ENCODE assay signal across 24 mouse cellular contexts in the genomic region with DNA sequence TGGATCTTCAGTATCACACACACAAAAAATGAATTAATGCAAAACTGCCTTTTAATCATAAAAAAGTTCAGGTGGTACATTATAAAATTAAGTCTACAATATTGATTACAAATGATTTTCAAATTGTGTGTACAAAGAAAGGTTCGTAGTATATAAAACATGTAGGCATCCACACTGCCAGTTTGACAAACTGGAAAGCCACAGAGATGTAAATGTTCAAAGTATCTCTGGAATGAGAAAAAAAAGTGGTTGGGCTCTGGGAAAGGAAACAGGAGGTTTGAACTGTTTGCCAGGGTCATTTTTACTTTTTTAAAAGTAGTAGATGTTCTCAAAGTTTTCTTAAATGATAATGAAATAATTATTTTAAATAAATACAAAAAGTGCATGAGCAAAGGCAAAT. TPM values are rescaled to one million over a fixed set of nuclear protein-coding genes. Genes with fewer than 3 reads are reported as not detected.
DNase-seq lines count a peak whose midpoint lies in the region; ATAC-seq and TF ChIP-seq lines count a peak whose summit lies in the region.
"Had no signal": no experiment of that assay in that cellular context is flagged by ENCODE, and none has a peak within 500 bp of the region (broad histone marks: within the 10 kb centered on the region; RNA-seq: fewer than 3 reads in every experiment).

No protein-coding gene starts in this region.

- H3K4me3 ChIP-seq in heart, embryonic 12.5 days = no peak overlapping the region
- H3K4me3 ChIP-seq in kidney, embryonic 15.5 days (replicated peaks) = no peak overlapping the region
- H3K4me3 ChIP-seq in stomach, embryonic 14.5 days (ENCODE audit: low read depth, low read length) = no peak overlapping the region
- no peak overlapping the region for H3K4me3 ChIP-seq in stomach, postnatal 0 days (ENCODE audit: low read depth, low read length)
- no peak overlapping the region for H3K4me3 ChIP-seq in stomach, embryonic 16.5 days (replicated peaks; ENCODE audit: low read length)
- H3K4me3 ChIP-seq: hindbrain, embryonic 12.5 days; limb, embryonic 12.5 days; liver, embryonic 12.5 days; neural tube, embryonic 15.5 days had no signal

- peaks cover 58% of the 10 kb centered on the region for H3K4me1 ChIP-seq in heart, embryonic 12.5 days (replicated peaks)
- peaks cover 33% of the 10 kb centered on the region for H3K4me1 ChIP-seq in kidney, embryonic 15.5 days
- peaks cover 5% of the 10 kb centered on the region; the same call in 1 of the 2 replicates for H3K4me1 ChIP-seq in stomach, embryonic 14.5 days (ENCODE audit: control insufficient read depth, insufficient read depth, low read length)
- H3K4me1 ChIP-seq in stomach, postnatal 0 days (replicated peaks; ENCODE audit: control insufficient read depth, insufficient read depth) = 0 out of 2 replicates have a peak, but pooled peaks cover 2% of the 10 kb centered on the region
- H3K4me1 ChIP-seq in stomach, embryonic 16.5 days (ENCODE audit: control insufficient read depth, insufficient read depth, low read length) = peaks cover 26% of the 10 kb centered on the region

- peaks cover 23% of the 10 kb centered on the region for H3K36me3 ChIP-seq in heart, embryonic 12.5 days
- H3K36me3 ChIP-seq in kidney, embryonic 15.5 days = peaks cover 48% of the 10 kb centered on the region
- H3K36me3 ChIP-seq in stomach, embryonic 14.5 days (ENCODE audit: control insufficient read depth, insufficient read depth, low read length) = peaks cover 7% of the 10 kb centered on the region; the same call in 1 of the 2 replicates
- H3K36me3 ChIP-seq in stomach, postnatal 0 days (ENCODE audit: control insufficient read depth, insufficient read depth, low read length) = 0 out of 2 replicates have a peak, but pooled peaks cover 2% of the 10 kb centered on the region
- no peaks in the 10 kb centered on the region for H3K36me3 ChIP-seq in stomach, embryonic 16.5 days (ENCODE audit: control insufficient read depth, insufficient read depth, low read length)

- DNase-seq in heart, postnatal 4 days = no peak
- no peak for DNase-seq in kidney, postnatal 36 days
- DNase-seq in stomach, postnatal 0 days (ENCODE audit: low spot score) = no peak
- no peak for DNase-seq in thymus, postnatal 25 days
- DNase-seq: cerebellum, adult 2 months; cerebellum, postnatal 36 days; forebrain, postnatal 0 days; gastrocnemius, postnatal 25 days; kidney, adult 18-20 months; lung, postnatal 10 days; right cerebral cortex, adult 18-20 months had no signal

- no peaks in the 10 kb centered on the region for H3K9me3 ChIP-seq in heart, embryonic 12.5 days (replicated peaks)
- no peaks in the 10 kb centered on the region for H3K9me3 ChIP-seq in kidney, embryonic 15.5 days (replicated peaks)
- H3K9me3 ChIP-seq in stomach, embryonic 14.5 days (ENCODE audit: control insufficient read depth, low read depth, low read length) = no peaks in the 10 kb centered on the region
- no peaks in the 10 kb centered on the region for H3K9me3 ChIP-seq in stomach, postnatal 0 days (ENCODE audit: control insufficient read depth, low read length)
- H3K9me3 ChIP-seq in stomach, embryonic 16.5 days (replicated peaks; ENCODE audit: control insufficient read depth, low read length) = no peaks in the 10 kb centered on the region
- H3K9me3 ChIP-seq: hindbrain, embryonic 12.5 days; limb, embryonic 12.5 days; liver, embryonic 12.5 days; neural tube, embryonic 15.5 days had no signal

- H3K4me2 ChIP-seq in heart, embryonic 12.5 days = no peak overlapping the region
- H3K4me2 ChIP-seq in kidney, embryonic 15.5 days = no peak overlapping the region
- H3K4me2 ChIP-seq in stomach, embryonic 14.5 days (replicated peaks; ENCODE audit: low read depth, low read length) = no peak overlapping the region
- H3K4me2 ChIP-seq in stomach, postnatal 0 days (replicated peaks; ENCODE audit: low read depth) = no peak overlapping the region
- H3K4me2 ChIP-seq in stomach, embryonic 16.5 days (ENCODE audit: low read depth, low read length) = no peak overlapping the region
- H3K4me2 ChIP-seq: hindbrain, embryonic 12.5 days; limb, embryonic 12.5 days; liver, embryonic 12.5 days; midbrain, embryonic 11.5 days; neural tube, embryonic 15.5 days had no signal

- H3K27ac ChIP-seq in heart, embryonic 12.5 days (ENCODE audit: poor library complexity, severe bottlenecking) = peak overlapping the region; percentile 80
- peak overlapping the region; percentile 56; the same call in 1 of the 2 replicates for H3K27ac ChIP-seq in kidney, embryonic 15.5 days
- H3K27ac ChIP-seq in stomach, embryonic 14.5 days (ENCODE audit: low read length) = peak overlapping the region; percentile 34; the same call in 1 of the 2 replicates
- H3K27ac ChIP-seq in stomach, postnatal 0 days (replicated peaks) = no peak overlapping the region
- peak overlapping the region; percentile 69 for H3K27ac ChIP-seq in stomach, embryonic 16.5 days (ENCODE audit: low read length)
- H3K27ac ChIP-seq: hindbrain, embryonic 12.5 days; limb, embryonic 12.5 days; liver, embryonic 12.5 days; neural tube, embryonic 15.5 days had no signal

- H3K9ac ChIP-seq in heart, embryonic 12.5 days = no peak overlapping the region
- no peak overlapping the region for H3K9ac ChIP-seq in kidney, embryonic 15.5 days
- no peak overlapping the region for H3K9ac ChIP-seq in stomach, embryonic 14.5 days (replicated peaks; ENCODE audit: low read depth, low read length)
- no peak overlapping the region for H3K9ac ChIP-seq in stomach, postnatal 0 days (ENCODE audit: low read length)
- H3K9ac ChIP-seq in stomach, embryonic 16.5 days (ENCODE audit: low read length) = no peak overlapping the region
- H3K9ac ChIP-seq: forebrain, postnatal 0 days; hindbrain, embryonic 12.5 days; limb, embryonic 12.5 days; liver, embryonic 12.5 days; neural tube, embryonic 15.5 days had no signal

- ATAC-seq in heart, embryonic 12.5 days (ENCODE audit: insufficient number of reproducible peaks, low FRiP score) = no peak
- no peak for ATAC-seq in kidney, embryonic 15.5 days (replicated peaks; ENCODE audit: low FRiP score)
- no peak for ATAC-seq in stomach, embryonic 14.5 days (ENCODE audit: insufficient number of reproducible peaks, insufficient read depth, low FRiP score, low read depth)
- no peak for ATAC-seq in stomach, postnatal 0 days (ENCODE audit: low FRiP score, low TSS enrichment)
- no peak for ATAC-seq in stomach, embryonic 16.5 days (ENCODE audit: insufficient read depth, low FRiP score)
- ATAC-seq: forebrain, postnatal 0 days; liver, embryonic 12.5 days had no signal

- 25% methylated on average over 1 of the region's 1 CpGs for WGBS in heart, embryonic 12.5 days
- WGBS in kidney, embryonic 15.5 days = 65% methylated on average over 1 of the region's 1 CpGs
- WGBS in stomach, embryonic 14.5 days = 24% methylated on average over 1 of the region's 1 CpGs
- whole genome bisulfite sequencing in stomach, postnatal 0 days = 58% methylated on average over 1 of the region's 1 CpGs
- WGBS in stomach, embryonic 16.5 days = 30% methylated on average over 1 of the region's 1 CpGs

- H3K27me3 ChIP-seq in heart, embryonic 12.5 days (replicated peaks) = no peaks in the 10 kb centered on the region
- H3K27me3 ChIP-seq in kidney, embryonic 15.5 days = no peaks in the 10 kb centered on the region
- H3K27me3 ChIP-seq in stomach, embryonic 14.5 days (ENCODE audit: control insufficient read depth, insufficient read depth, low read length) = no peaks in the 10 kb centered on the region
- H3K27me3 ChIP-seq in stomach, postnatal 0 days (ENCODE audit: control insufficient read depth, insufficient read depth, low read length) = no peaks in the 10 kb centered on the region
- H3K27me3 ChIP-seq in stomach, embryonic 16.5 days (ENCODE audit: control insufficient read depth, insufficient read depth, low read length) = no peaks in the 10 kb centered on the region
- H3K27me3 ChIP-seq: hindbrain, embryonic 12.5 days; limb, embryonic 12.5 days; liver, embryonic 12.5 days; neural tube, embryonic 15.5 days had no signal

- TF ChIP-seq CTCF in stomach, postnatal 0 days (IDR thresholded peaks at IDR 0.05; ENCODE audit: low read depth) = no peak

- no peak for TF ChIP-seq EP300 in stomach, postnatal 0 days (optimal IDR thresholded peaks at IDR 0.05)

RNA-seq across cellular contexts. Expression of a gene that starts 7.3 kb away (rescaled TPM):
- polyA plus RNA-seq in heart, embryonic 12.5 days (2016; fragmentation: Nextera tagmentation; extraction: Ambion mirVana) = 60.2 and 63.5 TPM in 2 replicates
- 10 to 100 TPM; 23.1 to 24.9 TPM for total RNA-seq in heart, postnatal 4 days (2021)
- 97.1 and 99.9 TPM in 2 replicates for polyA plus RNA-seq in kidney, embryonic 15.5 days (2015; fragmentation: Nextera tagmentation; extraction: Ambion mirVana)
- 67.6 and 70.4 TPM in 2 replicates for polyA plus RNA-seq in stomach, embryonic 14.5 days (2014; fragmentation: Nextera tagmentation; extraction: Ambion mirVana)
- 28.1 and 29.3 TPM in 2 replicates for polyA plus RNA-seq in stomach, postnatal 0 days (2015; fragmentation: Nextera tagmentation; extraction: Ambion mirVana)
- polyA plus RNA-seq in stomach, embryonic 16.5 days (2015; fragmentation: Nextera tagmentation; extraction: Ambion mirVana) = 52.7 TPM in 2 replicates

RNA-seq across cellular contexts. Expression of a gene that starts 7.4 kb away (rescaled TPM):
- polyA plus RNA-seq in heart, embryonic 12.5 days (2016; fragmentation: Nextera tagmentation; extraction: Ambion mirVana) = 44.4 and 47.1 TPM in 2 replicates
- 10 to 100 TPM; 16.1 to 18.4 TPM for total RNA-seq in heart, postnatal 4 days (2021)
- polyA plus RNA-seq in kidney, embryonic 15.5 days (2015; fragmentation: Nextera tagmentation; extraction: Ambion mirVana) = 40.4 and 40.8 TPM in 2 replicates
- 37.8 and 40.6 TPM in 2 replicates for polyA plus RNA-seq in stomach, embryonic 14.5 days (2014; fragmentation: Nextera tagmentation; extraction: Ambion mirVana)
- 32.7 and 33.0 TPM in 2 replicates for polyA plus RNA-seq in stomach, postnatal 0 days (2015; fragmentation: Nextera tagmentation; extraction: Ambion mirVana)
- polyA plus RNA-seq in stomach, embryonic 16.5 days (2015; fragmentation: Nextera tagmentation; extraction: Ambion mirVana) = 28.1 and 39.1 TPM in 2 replicates

RNA-seq across cellular contexts. Expression of a gene that starts 37.1 kb away (rescaled TPM):
- not detected in 2 replicates for polyA plus RNA-seq in heart, embryonic 12.5 days (2016; fragmentation: Nextera tagmentation; extraction: Ambion mirVana)
- total RNA-seq in heart, postnatal 4 days (2021) = not detected
- not detected in 2 replicates for polyA plus RNA-seq in kidney, embryonic 15.5 days (2015; fragmentation: Nextera tagmentation; extraction: Ambion mirVana)
- not detected in 2 replicates for polyA plus RNA-seq in stomach, embryonic 14.5 days (2014; fragmentation: Nextera tagmentation; extraction: Ambion mirVana)
- polyA plus RNA-seq in stomach, postnatal 0 days (2015; fragmentation: Nextera tagmentation; extraction: Ambion mirVana) = 0.08 TPM in 2 replicates
- not detected in 2 replicates for polyA plus RNA-seq in stomach, embryonic 16.5 days (2015; fragmentation: Nextera tagmentation; extraction: Ambion mirVana)
- total RNA-seq: forebrain, postnatal 0 days; gastrocnemius, postnatal 25 days; megakaryocyte progenitor cell, adult 5-6 weeks had no signal
- polyA plus RNA-seq: C2C12; cerebellum, adult 2 months; forebrain, embryonic 11.5 days; forebrain, postnatal 0 days; heart, embryonic 14.5 days; hindbrain, embryonic 12.5 days; limb, embryonic 12.5 days; liver, embryonic 12.5 days; midbrain, embryonic 11.5 days; neural tube, embryonic 15.5 days had no signal
